8 mouse cellular contexts compared by ENCODE assay signal in the genomic region with DNA sequence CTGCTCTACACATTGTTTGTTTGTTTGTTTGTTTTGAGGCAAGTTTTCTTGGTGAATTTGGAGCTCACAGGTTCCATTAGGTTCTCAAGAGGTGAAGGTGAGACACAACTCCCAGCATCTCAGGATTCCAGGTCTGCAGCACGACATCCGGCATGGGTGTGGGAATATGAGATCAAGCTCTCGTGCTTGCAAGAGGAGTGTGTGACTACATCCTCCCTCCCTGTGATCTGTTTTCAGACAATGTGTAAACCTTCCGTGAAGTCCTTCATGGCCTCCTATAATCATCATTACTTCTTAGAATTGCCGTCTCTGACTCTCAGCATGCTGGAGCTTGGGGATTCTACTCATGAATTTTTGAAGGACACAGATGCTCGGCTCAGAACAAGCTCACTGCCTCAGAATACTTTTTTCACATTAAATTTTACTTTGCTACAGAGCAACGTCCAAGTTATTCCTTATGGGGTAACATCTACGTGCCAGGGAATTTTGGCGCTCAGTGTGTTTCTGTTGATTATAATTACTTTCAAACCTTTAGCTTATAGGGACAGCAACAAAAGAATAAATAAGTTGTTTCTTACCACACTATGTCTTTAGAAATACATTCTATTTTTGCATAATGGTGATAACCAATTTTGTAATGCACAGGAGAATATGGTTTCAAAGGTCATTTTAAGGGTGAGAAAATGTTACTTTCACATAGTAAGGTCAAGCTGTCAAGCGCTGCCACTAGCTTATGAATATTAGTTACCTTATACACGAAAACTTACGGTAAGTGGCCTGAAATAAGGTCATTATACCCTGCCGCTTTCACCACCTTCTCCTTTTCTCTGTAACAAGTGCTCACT.
A peak's percentile ranks its signal among the peaks of the same experiment; 100 is the strongest.
DNase-seq lines count a peak whose midpoint lies in the region; ATAC-seq and TF ChIP-seq lines count a peak whose summit lies in the region.

No protein-coding gene starts in this region.

- peaks cover 4% of the 10 kb centered on the region for H3K4me1 ChIP-seq in lung, postnatal 0 days (ENCODE audit: insufficient read depth, low read depth, low read length)
- H3K4me1 ChIP-seq in hindbrain, embryonic 16.5 days (ENCODE audit: control insufficient read depth, insufficient read depth, low read depth, low read length), result peaks cover 4% of the 10 kb centered on the region

- no peak overlapping the region for H3K27ac ChIP-seq in lung, postnatal 0 days (ENCODE audit: low read length)
- 0 out of 2 replicates have a peak overlapping the region, but pooled peaks have one; percentile 29 for H3K27ac ChIP-seq in hindbrain, embryonic 16.5 days (ENCODE audit: low read depth, low read length)

- no peak overlapping the region for H3K4me2 ChIP-seq in lung, postnatal 0 days (replicated peaks; ENCODE audit: low read depth, low read length)
- no peak overlapping the region for H3K4me2 ChIP-seq in hindbrain, embryonic 16.5 days (ENCODE audit: low read length)

- H3K4me3 ChIP-seq in lung, postnatal 0 days (ENCODE audit: low read depth, low read length), result no peak overlapping the region
- H3K4me3 ChIP-seq in hindbrain, embryonic 16.5 days (ENCODE audit: low read length), result no peak overlapping the region

- H3K36me3 ChIP-seq in lung, postnatal 0 days (ENCODE audit: insufficient read depth, low read length), result no peaks in the 10 kb centered on the region
- H3K36me3 ChIP-seq in hindbrain, embryonic 16.5 days (ENCODE audit: control insufficient read depth, insufficient read depth, low read length), result no peaks in the 10 kb centered on the region

- intact Hi-C loops in left cerebral cortex, postnatal 4 days (cut with DNase I), result no loop called here

- 45% methylated on average over 13 of the region's 13 CpGs for WGBS in lung, postnatal 0 days
- WGBS in hindbrain, embryonic 16.5 days, result 27% methylated on average over 13 of the region's 13 CpGs

- no peak for ATAC-seq in lung, postnatal 0 days
- ATAC-seq in hindbrain, embryonic 16.5 days, result peak; percentile 50

- no peak overlapping the region for H3K9ac ChIP-seq in lung, postnatal 0 days (replicated peaks; ENCODE audit: low read depth)
- no peak overlapping the region for H3K9ac ChIP-seq in hindbrain, embryonic 16.5 days (ENCODE audit: low read depth, low read length)

- no peaks in the 10 kb centered on the region for H3K27me3 ChIP-seq in lung, postnatal 0 days (replicated peaks; ENCODE audit: insufficient read depth, low read length)
- H3K27me3 ChIP-seq in hindbrain, embryonic 16.5 days (replicated peaks; ENCODE audit: control insufficient read depth, insufficient read depth, low read length), result no peaks in the 10 kb centered on the region

- no peak for TF ChIP-seq CTCF in lung, postnatal 0 days (IDR thresholded peaks at IDR 0.05)

- no peak for TF ChIP-seq EP300 in lung, postnatal 0 days (IDR thresholded peaks at IDR 0.05)

- no peaks in the 10 kb centered on the region for H3K9me3 ChIP-seq in lung, postnatal 0 days (ENCODE audit: low read length)
- H3K9me3 ChIP-seq in hindbrain, embryonic 16.5 days (ENCODE audit: control insufficient read depth, low read length), result no peaks in the 10 kb centered on the region

- DNase-seq in adrenal gland, adult 2 months, result peak; percentile 13
- no peak for DNase-seq in adrenal gland, adult 18-20 months (ENCODE audit: low spot score in 2 of 2)
- peak; percentile 50 for DNase-seq in lung, postnatal 0 days (ENCODE audit: low spot score)
- DNase-seq in lung, postnatal 14 days, result no peak
- peak; percentile 49 for DNase-seq in retina, postnatal 7 days (ENCODE audit: low read depth, low spot score)
- DNase-seq in left cerebral cortex, postnatal 4 days, result no peak
- DNase-seq in left cerebral cortex, adult 8-10 months (ENCODE audit: low spot score in 2 of 2), result no peak

Comparison
In these comparisons a context has a peak if more than half of its experiments do, and no peak if none do; other contexts are left out.
1. DNase-seq: peak in adrenal gland, adult 2 months (single experiment), lung, postnatal 0 days (single experiment) and retina, postnatal 7 days (single experiment); none in adrenal gland, adult 18-20 months (0 of 2), lung, postnatal 14 days (single experiment), left cerebral cortex, postnatal 4 days (single experiment) and left cerebral cortex, adult 8-10 months (0 of 2).